Mouse (Mus musculus) CH12.LX (cell line): Measurements from ENCODE around the gene Hypk.

Experiments
- CHD2 ChIP-seq: IDR thresholded peaks from 2 replicates; pipeline ENCODE4 v1.6.1; 2011; ENCODE audit warnings: low read length, improper control_type of control experiment
- CTCF ChIP-seq, 2 experiments: IDR thresholded peaks in 1 of 2; conservative IDR thresholded peaks in 1 of 2; 2 replicates each; pipeline ENCODE4 v1.5.1; 2011 to 2012; ENCODE audit warnings: low read depth in 2 of 2, low read length in 2 of 2, improper control_type of control experiment in 1 of 2, inconsistent platforms in 1 of 2, mild to moderate bottlenecking in 1 of 2, moderate library complexity in 1 of 2
- E2F4 ChIP-seq: IDR thresholded peaks from 2 replicates; pipeline ENCODE4 v1.6.1; 2011; ENCODE audit warnings: low read depth, low read length, improper control_type of control experiment; ENCODE audit not compliant: insufficient replicate concordance
- EP300 ChIP-seq: IDR thresholded peaks from 2 replicates; pipeline ENCODE4 v1.6.1; 2011; ENCODE audit warnings: low read length, improper control_type of control experiment
- KAT2A ChIP-seq: IDR thresholded peaks from 2 replicates; pipeline ENCODE4 v1.6.1; 2012; ENCODE audit warnings: low read length, improper control_type of control experiment, inconsistent platforms; ENCODE audit not compliant: insufficient replicate concordance
- MAX ChIP-seq: IDR thresholded peaks from 2 replicates; pipeline ENCODE4 v1.6.1; 2011; ENCODE audit warnings: low read length, improper control_type of control experiment
- MAZ ChIP-seq: IDR thresholded peaks from 2 replicates; pipeline ENCODE4 v1.6.1; 2012; ENCODE audit warnings: low read depth, mild to moderate bottlenecking, inconsistent platforms, low read length, improper control_type of control experiment, moderate library complexity
- POLR2A ChIP-seq: IDR thresholded peaks from 2 replicates; pipeline ENCODE4 v1.6.1; 2011; ENCODE audit warnings: low read depth, mild to moderate bottlenecking, improper control_type of control experiment, low read length
- UBTF ChIP-seq: IDR thresholded peaks from 2 replicates; pipeline ENCODE4 v1.6.1; 2012; ENCODE audit warnings: low read depth, mild to moderate bottlenecking, inconsistent platforms, low read length, improper control_type of control experiment, moderate library complexity
- ZKSCAN1 ChIP-seq: IDR thresholded peaks from 2 replicates; pipeline ENCODE4 v1.6.1; 2012; ENCODE audit warnings: low read depth, inconsistent platforms, low read length, improper control_type of control experiment, borderline replicate concordance

DNA sequence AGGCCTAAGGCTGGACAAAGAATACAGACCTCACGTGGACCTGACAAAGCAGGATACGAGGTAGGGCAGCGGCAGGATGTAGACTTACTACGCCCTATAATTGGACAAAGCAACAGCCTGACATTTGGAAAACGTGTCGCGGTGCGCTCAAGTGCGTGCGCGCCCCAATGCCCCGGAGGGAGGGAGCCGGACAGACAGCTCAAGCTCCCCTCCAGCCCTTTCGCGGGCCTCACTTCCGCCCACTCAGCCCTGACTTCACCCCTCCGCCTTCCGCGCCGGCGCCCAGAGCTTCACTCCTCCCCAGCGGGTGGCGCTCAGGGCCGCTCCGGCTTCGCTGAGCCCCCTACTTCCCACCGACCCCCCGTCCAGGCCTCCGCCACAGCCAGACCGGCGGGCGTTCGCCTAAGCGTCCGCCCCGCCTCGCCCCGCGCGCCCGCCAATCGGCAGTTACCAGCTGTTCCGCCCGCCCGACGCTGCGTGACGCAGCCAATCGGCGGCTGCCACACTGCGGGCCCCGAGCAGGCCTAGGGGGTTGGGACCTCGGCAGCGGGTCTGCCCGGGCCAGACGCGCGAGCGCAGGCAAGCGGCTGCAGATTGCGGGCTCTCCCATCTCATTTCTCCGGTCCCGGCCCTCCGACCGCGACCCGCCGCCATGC is 39.6 kb upstream of the Hypk start, which contains the start of the genes Pdia3 and Catsper2:
- no peak for TF ChIP-seq ZKSCAN1
- TF ChIP-seq POLR2A: peak; percentile 95
- TF ChIP-seq CTCF (conservative IDR thresholded peaks at IDR 0.05 in 1 of 2, IDR thresholded peaks at IDR 0.05 in 1 of 2; ENCODE audit: low read depth in 2 of 2, low read length in 2 of 2): peak in 1 of 2 experiments; percentile 49; a peak in 2 of 4 replicates
- no peak for TF ChIP-seq EP300
- TF ChIP-seq UBTF: peak; percentile 70
- TF ChIP-seq KAT2A: 0 out of 2 replicates have a peak, but pooled peaks have one; percentile 10
- TF ChIP-seq MAX: peak; percentile 67; the same call in 1 of the 2 replicates
- TF ChIP-seq MAZ: no peak
- no peak for TF ChIP-seq E2F4
- TF ChIP-seq CHD2: peak; percentile 53; the same call in 1 of the 2 replicates
